ENCODE assay signal across 21 mouse cellular contexts in the genomic region with DNA sequence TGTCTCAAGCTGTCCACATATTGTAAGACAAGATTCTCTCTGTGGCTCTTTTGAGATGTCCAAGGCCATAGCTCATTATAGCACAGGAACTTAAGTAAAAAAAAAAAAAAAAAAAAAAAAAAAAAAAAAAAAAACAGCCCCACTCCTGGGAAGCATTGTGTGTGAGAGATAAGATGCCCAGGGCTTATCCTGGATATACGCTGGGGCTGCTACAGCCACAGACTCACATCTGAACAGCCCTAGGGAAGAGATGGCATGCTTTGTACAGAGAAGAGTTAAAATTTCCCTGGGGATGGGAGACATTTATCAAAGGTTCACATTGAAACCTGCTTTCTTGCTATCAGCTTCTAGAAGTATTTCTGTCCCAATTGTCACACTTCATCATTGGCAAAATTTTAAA.
"Had no signal": no experiment of that assay in that cellular context is flagged by ENCODE, and none has a peak within 500 bp of the region (broad histone marks: within the 10 kb centered on the region; RNA-seq: fewer than 3 reads in every experiment).

No protein-coding gene starts in this region.

- ATAC-seq: lung, postnatal 0 days; midbrain, embryonic 13.5 days; midbrain, embryonic 16.5 days had no signal

- H3K36me3 ChIP-seq: kidney, embryonic 15.5 days; limb, embryonic 12.5 days; limb, embryonic 15.5 days; midbrain, embryonic 10.5 days; midbrain, embryonic 13.5 days; neural tube, embryonic 13.5 days; stomach, embryonic 15.5 days had no signal

- H3K4me1 ChIP-seq: kidney, embryonic 15.5 days; midbrain, embryonic 13.5 days; neural tube, embryonic 13.5 days; stomach, embryonic 15.5 days had no signal

- H3K27ac ChIP-seq: kidney, embryonic 15.5 days; limb, embryonic 12.5 days; limb, embryonic 15.5 days; macrophage; midbrain, embryonic 10.5 days; midbrain, embryonic 13.5 days; neural tube, embryonic 13.5 days; stomach, embryonic 15.5 days had no signal

- H3K4me3 ChIP-seq: kidney, embryonic 15.5 days; limb, embryonic 12.5 days; limb, embryonic 15.5 days; midbrain, embryonic 10.5 days; midbrain, embryonic 13.5 days; myocyte; neural tube, embryonic 13.5 days; stomach, embryonic 15.5 days had no signal

- DNase-seq: kidney, adult 11 months; kidney, adult 8-10 months; kidney, postnatal 10 days; kidney, postnatal 36 days; left cerebral cortex, postnatal 4 days; lung, embryonic 14.5 days; retina, postnatal 1 day; right cerebral cortex, postnatal 25 days; spleen, adult 18-20 months; thymus, postnatal 25 days had no signal

- H3K27me3 ChIP-seq: kidney, embryonic 15.5 days; limb, embryonic 12.5 days; limb, embryonic 15.5 days; midbrain, embryonic 13.5 days; neural tube, embryonic 13.5 days; stomach, embryonic 15.5 days had no signal

- H3K9ac ChIP-seq: kidney, embryonic 15.5 days; limb, embryonic 12.5 days; limb, embryonic 15.5 days; lung, embryonic 14.5 days; midbrain, embryonic 13.5 days; neural tube, embryonic 13.5 days; stomach, embryonic 15.5 days had no signal

- H3K4me2 ChIP-seq: kidney, embryonic 15.5 days; limb, embryonic 12.5 days; limb, embryonic 15.5 days; lung, embryonic 14.5 days; midbrain, embryonic 13.5 days; neural tube, embryonic 13.5 days; stomach, embryonic 15.5 days had no signal

- H3K9me3 ChIP-seq: kidney, embryonic 15.5 days; limb, embryonic 12.5 days; limb, embryonic 15.5 days; midbrain, embryonic 10.5 days; midbrain, embryonic 13.5 days; neural tube, embryonic 13.5 days; stomach, embryonic 15.5 days had no signal
